Mouse (Mus musculus) cerebellum, adult 11-12 months (tissue): Measurements from ENCODE around the gene Gm364.

Experiments used
- DNase-seq: peaks from one replicate; pipeline ENCODE4 v3.0.0; 2022

The Gm364 gene

DNA sequence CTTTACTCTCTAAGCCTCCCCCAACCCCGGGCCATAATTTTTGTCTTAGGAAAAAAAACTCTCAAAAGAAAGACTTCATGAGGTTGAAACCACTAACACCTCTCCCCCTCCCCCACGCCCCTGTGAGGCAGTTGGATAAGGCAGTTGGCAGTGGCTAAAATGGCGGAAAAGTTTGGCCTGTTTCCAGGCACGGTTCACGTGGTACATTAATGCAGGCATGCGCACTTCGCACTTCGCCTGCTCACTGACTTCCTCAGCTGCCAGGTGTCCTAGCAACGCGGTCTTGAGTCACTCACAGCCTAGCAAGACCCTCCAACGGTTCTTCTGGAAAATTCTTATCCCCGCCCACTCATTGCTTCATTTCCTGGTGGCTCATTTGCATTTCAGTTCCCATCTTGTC lies at the start of gene Gm364:
Gene Gm364 (plus strand): TSS at position 386 of the 400 bp plus-strand sequence.
- no peak for DNase-seq

GRCm38 (mm10) chrX:57359316-57359715 lies 49.6 kb upstream of the Gm364 start:
- DNase-seq = no peak

DNA sequence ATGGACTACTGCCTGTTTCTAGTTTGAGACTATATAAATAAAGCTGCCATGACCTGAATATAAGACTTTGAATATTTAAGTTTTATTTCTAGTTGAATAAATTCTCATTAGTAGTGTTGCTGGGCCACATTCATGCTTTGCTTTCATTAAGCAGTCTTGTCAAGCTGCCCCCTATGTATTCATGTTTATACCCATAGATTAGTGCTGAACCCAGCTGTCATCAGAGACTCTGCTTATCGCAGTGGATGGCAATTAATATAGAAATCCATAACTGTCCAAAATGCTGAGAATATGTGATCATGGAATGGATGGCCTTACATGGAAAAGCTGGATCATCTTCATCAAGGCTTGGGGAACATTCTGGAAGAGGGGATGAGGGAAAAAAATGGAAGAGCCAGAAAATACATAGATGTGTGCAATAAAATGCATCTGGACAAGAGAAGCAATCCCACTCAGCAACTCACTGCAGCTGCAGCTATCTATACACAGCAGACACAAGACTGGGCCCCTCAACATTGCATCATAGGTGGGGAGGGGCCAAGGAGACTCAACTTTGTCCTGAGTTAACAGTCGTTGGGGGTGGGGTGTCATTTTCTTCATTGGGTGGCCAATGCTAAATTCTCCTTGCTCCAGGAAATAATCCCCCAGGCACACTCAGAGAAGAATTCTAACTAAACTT lies 43.9 kb upstream of the Gm364 start:
- DNase-seq = no peak

DNA sequence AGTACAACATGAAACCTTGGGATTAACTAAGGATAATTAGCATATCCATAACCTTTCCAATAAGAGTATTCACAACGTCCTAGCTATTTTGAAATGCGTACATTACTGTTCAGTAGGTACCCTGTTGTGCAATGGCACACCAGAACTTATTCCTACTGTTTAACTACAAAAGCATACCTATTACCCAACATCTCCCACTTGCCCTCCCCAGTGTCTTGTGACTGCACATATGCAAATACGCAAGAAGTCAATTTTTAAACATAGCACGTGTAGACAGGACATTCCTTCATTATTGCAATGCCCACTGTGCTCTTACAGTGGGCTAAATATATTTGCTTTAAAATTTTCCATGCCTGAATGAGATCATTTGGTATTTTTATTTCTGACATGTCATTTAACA lies 36.0 kb upstream of the Gm364 start:
- DNase-seq = no peak

DNA sequence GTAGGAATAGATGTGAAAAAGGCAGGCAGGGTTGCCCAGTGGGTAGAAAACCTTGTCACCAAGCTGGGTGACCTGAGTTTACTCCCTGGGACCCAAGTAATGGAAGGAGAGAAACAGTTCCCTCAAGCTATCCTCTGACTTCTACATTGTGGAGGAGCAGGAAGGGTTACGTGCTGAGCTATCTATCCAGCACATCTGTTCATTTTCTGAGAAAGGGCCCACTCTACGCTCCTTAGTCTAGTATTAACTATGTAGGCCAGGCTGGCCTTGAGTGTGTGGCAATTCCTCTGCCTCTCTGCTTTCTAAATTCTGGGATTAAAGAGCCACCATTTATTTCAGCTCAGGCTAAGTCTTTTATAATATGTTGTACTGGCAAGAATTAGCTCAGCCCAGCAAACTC lies 35.4 kb upstream of the Gm364 start:
- no peak for DNase-seq

- DNase-seq = no peak
Measured at GRCm38 (mm10) chrX:57374029-57374428, 34.9 kb upstream of the Gm364 start.

DNA sequence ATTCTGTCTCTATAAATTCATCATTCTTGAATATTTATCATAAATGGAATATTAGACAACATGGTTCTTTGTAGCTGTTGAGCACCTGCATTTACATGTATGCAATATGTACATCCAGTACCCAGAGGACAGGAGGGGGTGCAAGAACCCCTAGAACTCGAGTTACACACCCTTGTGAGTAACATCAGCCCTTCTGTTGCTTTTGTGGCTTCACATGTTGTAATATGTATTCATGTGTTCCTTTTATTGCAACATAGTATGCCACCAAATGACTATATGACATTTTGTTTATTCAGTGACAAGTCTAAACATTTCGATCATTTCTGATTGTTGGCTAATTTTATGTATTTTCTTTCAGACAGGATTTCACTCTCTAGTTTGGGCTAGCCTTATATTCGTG lies 31.9 kb upstream of the Gm364 start:
- no peak for DNase-seq

- no peak for DNase-seq
Measured at GRCm38 (mm10) chrX:57378579-57378978, 30.4 kb upstream of the Gm364 start.

GRCm38 (mm10) chrX:57380915-57381314 lies 28.0 kb upstream of the Gm364 start:
- DNase-seq = no peak

GRCm38 (mm10) chrX:57392367-57393246 lies 16.3 kb upstream of the Gm364 start, which contains the start of gene Rbmx:
Gene Rbmx (minus strand): TSS chrX:57393036.
- peak; percentile 87 for DNase-seq

GRCm38 (mm10) chrX:57393412-57393811 lies 15.5 kb upstream of the Gm364 start:
- DNase-seq = no peak

- DNase-seq = no peak
Measured at GRCm38 (mm10) chrX:57401388-57401787, 7.6 kb upstream of the Gm364 start.

DNA sequence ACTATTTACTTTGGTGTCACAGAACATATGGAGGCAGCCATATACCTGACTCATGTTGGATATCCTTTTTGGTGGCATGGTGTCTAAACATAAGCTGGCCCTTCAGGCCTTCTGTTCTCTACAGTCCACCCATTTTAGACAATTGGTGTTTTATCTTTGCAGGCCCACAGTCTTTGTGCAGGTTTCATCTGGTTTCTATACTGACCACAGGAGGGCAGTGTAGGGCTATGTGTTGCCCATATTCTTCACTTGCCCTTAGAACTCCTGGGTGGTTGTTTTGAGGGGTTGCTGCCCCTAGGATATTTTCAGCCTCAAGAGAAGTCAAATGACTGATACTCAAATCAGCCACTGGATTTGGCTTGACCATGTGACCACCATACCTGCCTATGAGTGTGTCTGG lies 5.3 kb upstream of the Gm364 start:
- no peak for DNase-seq

DNA sequence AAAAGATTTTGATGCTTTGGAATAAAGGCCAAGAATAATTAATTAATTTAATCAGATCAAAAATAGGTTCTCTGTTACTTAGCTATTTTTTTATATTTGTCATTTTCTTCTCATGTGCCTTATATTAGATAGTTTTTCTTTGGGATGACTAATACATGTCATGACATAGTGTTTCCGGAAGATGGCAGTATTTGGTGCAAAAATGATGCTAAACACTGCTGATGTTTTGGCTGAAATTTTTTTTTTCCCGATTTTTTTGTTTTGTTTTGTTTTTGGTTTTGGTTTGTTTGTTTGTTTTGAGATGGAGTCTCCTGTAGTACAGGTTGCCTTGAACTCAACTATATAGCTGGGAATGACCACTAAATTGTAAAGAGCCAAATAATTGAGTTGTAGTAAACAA lies 22.7 kb downstream of the Gm364 start:
- DNase-seq = no peak

GRCm38 (mm10) chrX:57433897-57434296 lies 24.9 kb downstream of the Gm364 start:
- DNase-seq = no peak

DNA sequence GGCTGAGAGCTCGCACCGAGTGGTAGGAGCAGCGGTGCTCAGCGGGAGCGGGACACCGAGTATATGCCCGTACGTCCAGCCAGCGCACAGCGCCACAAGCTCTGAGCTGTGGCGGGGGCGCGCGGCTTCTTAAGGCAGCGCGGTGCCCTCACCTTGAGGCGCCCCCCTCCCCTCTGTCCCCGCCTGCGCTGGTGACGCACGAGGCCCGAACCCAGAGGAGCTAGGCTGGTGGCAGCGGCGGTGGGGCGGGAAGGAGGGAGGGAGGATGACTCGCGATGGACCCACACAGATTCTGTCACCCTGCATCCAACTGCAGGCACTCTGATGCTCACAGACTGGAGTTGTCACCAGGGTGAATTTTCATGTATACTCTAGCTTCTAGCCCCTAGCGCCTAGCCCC lies 94.7 kb downstream of the Gm364 start, which contains the start of gene Gpr101:
Gene Gpr101 (minus strand): TSS at position 124 of the 400 bp plus-strand sequence.
- DNase-seq = no peak

- no peak for DNase-seq
Measured at GRCm38 (mm10) chrX:57506247-57506646, 97.3 kb downstream of the Gm364 start.

- no peak for DNase-seq
Measured at GRCm38 (mm10) chrX:57521117-57522095, 112.5 kb downstream of the Gm364 start.
